Mouse (Mus musculus) adrenal gland, postnatal 0 days (tissue): ENCODE measurements around the gene Zfp786. TPM values are rescaled to one million over a fixed set of nuclear protein-coding genes. Genes with fewer than 3 reads are reported as not detected.

ENCODE experiments used
- microRNA-seq: library from miRNA; unstranded; fragments of <30 nt; microRNA quantifications from one replicate; pipeline ENCODE4, GENCODE M21; 2016; ENCODE audit warnings: borderline replicate concordance; ENCODE audit not compliant: insufficient number of aligned reads
- polyA plus RNA-seq: library from polyadenylated mRNA; unstranded; fragments of >200 nt; fragmentation: Nextera tagmentation; extraction: Ambion mirVana; gene quantifications from 2 replicates; pipeline ENCODE4 v1.2.1, GENCODE M21; 2015

Gene Zfp786
- polyA plus RNA-seq = 1.5 and 2.2 TPM in 2 replicates

GRCm38 (mm10) chr6:47830104-47831078 is at the start of gene Zfp786:
Gene Zfp786 (minus strand): TSS chr6:47830867.

GRCm38 (mm10) chr6:47877058-47877457 is 46.4 kb upstream of the Zfp786 start, which contains the start of gene Zfp282:
Gene Zfp282 (plus strand): TSS chr6:47877204.

DNA sequence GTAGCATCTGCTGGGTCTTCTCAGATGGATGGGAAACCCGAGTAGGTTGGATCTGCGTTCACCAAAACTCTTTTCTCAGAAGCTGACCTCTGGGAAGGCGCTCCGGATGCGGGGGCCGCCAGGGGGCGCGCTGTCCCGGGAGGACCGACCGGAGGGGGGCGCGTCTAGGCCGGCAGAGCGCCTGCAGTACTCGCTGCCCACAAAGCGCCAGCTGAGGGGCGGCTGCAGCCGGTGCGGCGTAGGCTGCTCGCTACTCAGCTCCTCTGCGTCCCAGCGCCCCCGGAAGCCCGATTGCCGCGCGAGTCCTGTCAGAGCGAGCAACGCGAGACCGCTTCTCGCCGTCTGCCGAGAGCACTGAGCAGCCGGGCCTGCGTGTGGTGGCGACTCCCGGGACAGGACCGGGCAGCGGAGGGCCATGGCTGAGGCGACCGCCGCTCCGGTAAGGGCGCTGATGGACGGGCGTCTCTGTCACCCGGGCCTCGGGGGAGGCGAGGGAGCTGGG is 4.9 kb upstream of the Zfp786 start, which contains the start of gene Zfp398:
Zfp398 (plus strand) TSS at position 180 of the 502 bp plus-strand sequence.

DNA sequence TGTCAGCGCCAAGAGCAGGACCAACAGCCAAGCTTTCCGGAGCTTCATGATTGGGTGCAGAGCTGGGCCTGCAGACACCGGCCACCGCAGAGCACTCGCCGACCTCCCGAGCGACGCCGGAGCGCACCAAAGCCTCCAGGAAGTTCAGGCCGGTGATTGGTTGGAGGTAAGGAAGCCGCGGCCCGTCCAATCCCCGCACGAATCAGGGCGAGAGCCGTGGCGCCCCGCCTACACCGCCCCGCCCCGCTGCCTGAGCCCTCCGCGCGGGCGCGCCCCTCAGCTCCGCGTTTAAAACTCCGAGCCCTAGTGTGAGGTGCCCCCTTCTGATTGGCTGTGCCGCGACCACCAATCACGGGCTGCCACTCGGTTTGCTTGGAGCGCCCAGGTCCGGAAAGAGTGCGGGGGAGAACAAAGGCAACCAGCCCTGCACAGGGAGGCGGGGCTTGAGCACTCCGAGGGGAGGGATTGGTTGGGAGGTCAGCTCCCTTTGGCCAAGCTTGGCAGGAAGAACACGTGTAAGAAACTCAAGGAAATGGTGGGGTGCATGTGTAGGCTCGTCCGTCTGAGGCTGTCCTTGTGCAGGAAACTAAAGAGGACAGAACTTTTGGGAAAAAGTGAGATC is 17.3 kb downstream of the Zfp786 start, which contains the start of gene Pdia4:
Pdia4 (minus strand) TSS at position 174 of the 622 bp plus-strand sequence.

Small RNA genes within 50 kb of the gene (microRNA-seq; reads per million reads assigned to microRNA genes)
- not detected for gene Mir704

Other genes starting within 250 kb of the Zfp786 start
- 21.8 and 28.5 TPM in 2 replicates for gene Ezh2, start 235.5 kb downstream of the Zfp786 start, polyA plus RNA-seq
- 100 and 130 TPM in 2 replicates for gene Pdia4, start 17.4 kb downstream of the Zfp786 start, polyA plus RNA-seq
- 5.0 and 7.5 TPM in 2 replicates for gene Zfp398, start 4.8 kb upstream of the Zfp786 start, polyA plus RNA-seq
- 10.4 and 10.5 TPM in 2 replicates for gene Zfp282, start 46.3 kb upstream of the Zfp786 start, polyA plus RNA-seq
- 11.0 and 12.1 TPM in 2 replicates for gene Zfp212, start 89.6 kb upstream of the Zfp786 start, polyA plus RNA-seq
- gene Zfp956, start 122.5 kb upstream of the Zfp786 start, polyA plus RNA-seq = 7.2 and 8.9 TPM in 2 replicates
- gene Zfp777, start 218.0 kb upstream of the Zfp786 start, polyA plus RNA-seq = 3.8 and 5.8 TPM in 2 replicates